Mouse (Mus musculus): ENCODE data around the gene Meis2. TPM values are rescaled to one million over a fixed set of nuclear protein-coding genes. Genes with fewer than 3 reads are reported as not detected.

Gene Meis2
- polyA plus RNA-seq, 1 experiment from 2014 or later = 22.6 TPM

- ATAC-seq (replicated peaks; ENCODE audit: extremely low read depth, insufficient read depth, low FRiP score) = no peak
- no peaks in the 10 kb centered on the region for H3K9me3 ChIP-seq (replicated peaks; ENCODE audit: control insufficient read depth, low read length)
- under 1% methylated on average over 20 of the region's 20 CpGs for whole genome bisulfite sequencing
- H3K27me3 ChIP-seq (ENCODE audit: control insufficient read depth, insufficient read depth, low read length) = no peaks in the 10 kb centered on the region
- H3K4me3 ChIP-seq (ENCODE audit: low read length) = peak overlapping the region; percentile 76
- peak overlapping the region; percentile 76 for H3K9ac ChIP-seq (ENCODE audit: low read length)
- peaks cover 13% of the 10 kb centered on the region; the same call in 1 of the 2 replicates for H3K4me1 ChIP-seq (ENCODE audit: control insufficient read depth, insufficient read depth, low read length)
- H3K27ac ChIP-seq (ENCODE audit: low read length) = peak overlapping the region; percentile 99
- H3K4me2 ChIP-seq (ENCODE audit: low read depth, low read length) = peak overlapping the region; percentile 90
- no peaks in the 10 kb centered on the region for H3K36me3 ChIP-seq (ENCODE audit: control insufficient read depth, insufficient read depth)
Observed at GRCm38 (mm10) chr2:116064521-116064920, 1.1 kb downstream of the Meis2 start.

DNA sequence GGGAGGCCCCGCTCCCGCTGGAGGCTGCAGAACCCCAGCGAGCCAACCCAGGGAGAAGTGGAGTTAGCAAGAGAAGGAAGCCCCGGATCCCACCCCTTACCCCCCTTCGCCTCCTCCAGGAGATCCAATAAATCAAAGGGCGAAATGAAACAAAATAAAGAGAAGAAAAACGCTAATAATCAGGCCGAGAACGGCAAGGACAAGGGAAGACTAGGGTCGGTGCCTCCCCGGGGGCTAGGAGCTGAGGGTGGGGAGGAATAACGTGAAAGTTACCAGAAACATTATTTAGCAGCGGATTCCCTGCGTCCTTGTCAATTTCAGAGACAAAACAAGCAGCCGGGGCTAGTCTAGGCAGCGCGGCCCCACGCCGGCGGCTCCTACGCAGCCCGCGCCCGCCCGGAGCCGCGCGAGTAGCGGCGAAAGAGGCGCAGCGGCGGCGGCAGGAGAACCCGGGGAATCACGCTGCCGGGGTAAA is 1.8 kb downstream of the Meis2 start:
- WGBS = under 1% methylated on average over 37 of the region's 37 CpGs
- no peak for ATAC-seq (replicated peaks; ENCODE audit: extremely low read depth, insufficient read depth, low FRiP score)
- H3K9me3 ChIP-seq (replicated peaks; ENCODE audit: control insufficient read depth, low read length) = no peaks in the 10 kb centered on the region

DNA sequence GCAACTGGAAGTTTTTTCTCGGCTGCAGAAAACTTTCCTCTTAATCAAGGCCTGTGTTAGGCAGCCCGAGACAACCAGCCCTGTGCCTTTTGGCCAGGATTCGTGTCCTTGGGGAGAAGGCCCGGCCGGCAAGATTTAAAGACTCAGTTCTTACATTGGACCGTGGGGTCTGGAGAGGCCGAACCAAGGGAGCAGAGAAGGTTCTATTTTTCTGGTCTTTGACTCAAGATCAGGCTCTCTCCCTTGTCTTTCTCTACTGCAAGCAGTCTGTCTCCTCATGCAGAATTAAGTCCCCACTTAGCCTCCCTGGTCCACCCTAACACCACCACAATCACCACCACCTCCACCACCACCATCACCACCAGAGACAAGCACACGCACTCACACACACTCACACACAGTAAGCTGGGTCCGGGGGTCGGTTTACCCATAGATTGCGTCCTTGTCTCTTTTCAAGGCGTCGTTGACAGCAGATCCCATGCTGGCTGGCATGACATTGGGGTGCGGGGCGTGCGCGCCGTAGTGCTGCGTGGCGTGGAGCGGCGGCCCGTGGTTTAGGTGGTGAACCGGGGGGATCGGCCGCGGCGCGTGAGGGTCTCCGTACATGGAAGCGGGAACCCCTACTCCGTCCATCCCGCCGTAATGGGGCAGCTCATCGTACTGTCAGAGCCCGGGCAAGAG is 2.7 kb downstream of the Meis2 start:
- Histone ChIP-seq H3K9ac (ENCODE audit: low read length) (peak overlapping the region; percentile 76), H3K36me3 (ENCODE audit: control insufficient read depth, insufficient read depth) (0 out of 2 replicates have a peak, but pooled peaks cover 2% of the 10 kb centered on the region), H3K4me2 (ENCODE audit: low read depth, low read length) (peak overlapping the region; percentile 90), H3K9me3 (replicated peaks; ENCODE audit: control insufficient read depth, low read length) (no peaks in the 10 kb centered on the region), H3K27ac (ENCODE audit: low read length) (peak overlapping the region; percentile 99), H3K4me3 (ENCODE audit: low read length) (peak overlapping the region; percentile 76), H3K4me1 (ENCODE audit: control insufficient read depth, insufficient read depth, low read length) (peaks cover 20% of the 10 kb centered on the region), H3K27me3 (ENCODE audit: control insufficient read depth, insufficient read depth, low read length) (no peaks in the 10 kb centered on the region)
- no peak for ATAC-seq (replicated peaks; ENCODE audit: extremely low read depth, insufficient read depth, low FRiP score)
- under 1% methylated on average over 36 of the region's 36 CpGs for WGBS

More for the DNA sequence above, 1.8 kb downstream of the Meis2 start:
- Histone ChIP-seq H3K4me2 (ENCODE audit: low read depth, low read length) (peak overlapping the region; percentile 90), H3K27ac (ENCODE audit: low read length) (peak overlapping the region; percentile 99), H3K9ac (ENCODE audit: low read length) (peak overlapping the region; percentile 76), H3K36me3 (ENCODE audit: control insufficient read depth, insufficient read depth) (no peaks in the 10 kb centered on the region), H3K4me3 (ENCODE audit: low read length) (peak overlapping the region; percentile 76), H3K4me1 (ENCODE audit: control insufficient read depth, insufficient read depth, low read length) (peaks cover 16% of the 10 kb centered on the region; the same call in 1 of the 2 replicates), H3K27me3 (ENCODE audit: control insufficient read depth, insufficient read depth, low read length) (no peaks in the 10 kb centered on the region)

GRCm38 (mm10) chr2:116062251-116062651 is 3.4 kb downstream of the Meis2 start:
- H3K27ac ChIP-seq (ENCODE audit: low read length) = peak overlapping the region; percentile 99
- H3K4me3 ChIP-seq (ENCODE audit: low read length) = peak overlapping the region; percentile 76
- H3K36me3 ChIP-seq (ENCODE audit: control insufficient read depth, insufficient read depth) = 0 out of 2 replicates have a peak, but pooled peaks cover 2% of the 10 kb centered on the region
- peak overlapping the region; percentile 76 for H3K9ac ChIP-seq (ENCODE audit: low read length)
- H3K9me3 ChIP-seq (replicated peaks; ENCODE audit: control insufficient read depth, low read length) = no peaks in the 10 kb centered on the region
- H3K4me2 ChIP-seq (ENCODE audit: low read depth, low read length) = peak overlapping the region; percentile 90
- no peaks in the 10 kb centered on the region for H3K27me3 ChIP-seq (ENCODE audit: control insufficient read depth, insufficient read depth, low read length)
- H3K4me1 ChIP-seq (ENCODE audit: control insufficient read depth, insufficient read depth, low read length) = peaks cover 20% of the 10 kb centered on the region
- no peak for ATAC-seq (replicated peaks; ENCODE audit: extremely low read depth, insufficient read depth, low FRiP score)
- WGBS = under 1% methylated on average over 20 of the region's 20 CpGs

GRCm38 (mm10) chr2:116061401-116062021 is 4.1 kb downstream of the Meis2 start:
- Histone ChIP-seq H3K36me3 (ENCODE audit: control insufficient read depth, insufficient read depth) (0 out of 2 replicates have a peak, but pooled peaks cover 2% of the 10 kb centered on the region), H3K4me2 (ENCODE audit: low read depth, low read length) (peak overlapping the region; percentile 90), H3K27me3 (ENCODE audit: control insufficient read depth, insufficient read depth, low read length) (no peaks in the 10 kb centered on the region), H3K9ac (ENCODE audit: low read length) (peak overlapping the region; percentile 76), H3K4me3 (ENCODE audit: low read length) (peak overlapping the region; percentile 76), H3K9me3 (replicated peaks; ENCODE audit: control insufficient read depth, low read length) (no peaks in the 10 kb centered on the region), H3K4me1 (ENCODE audit: control insufficient read depth, insufficient read depth, low read length) (peaks cover 25% of the 10 kb centered on the region), H3K27ac (ENCODE audit: low read length) (peak overlapping the region; percentile 99)
- under 1% methylated on average over 30 of the region's 30 CpGs for WGBS
- no peak for ATAC-seq (replicated peaks; ENCODE audit: extremely low read depth, insufficient read depth, low FRiP score)

GRCm38 (mm10) chr2:116060701-116061400 is 4.8 kb downstream of the Meis2 start:
- peak overlapping the region; percentile 99 for H3K27ac ChIP-seq (ENCODE audit: low read length)
- H3K4me1 ChIP-seq (ENCODE audit: control insufficient read depth, insufficient read depth, low read length) = peaks cover 32% of the 10 kb centered on the region
- no peaks in the 10 kb centered on the region for H3K27me3 ChIP-seq (ENCODE audit: control insufficient read depth, insufficient read depth, low read length)
- H3K9ac ChIP-seq (ENCODE audit: low read length) = peak overlapping the region; percentile 76
- H3K4me2 ChIP-seq (ENCODE audit: low read depth, low read length) = peak overlapping the region; percentile 90
- H3K36me3 ChIP-seq (ENCODE audit: control insufficient read depth, insufficient read depth) = 0 out of 2 replicates have a peak, but pooled peaks cover 2% of the 10 kb centered on the region
- WGBS = 22% methylated on average over 21 of the region's 21 CpGs
- no peaks in the 10 kb centered on the region for H3K9me3 ChIP-seq (replicated peaks; ENCODE audit: control insufficient read depth, low read length)
- ATAC-seq (replicated peaks; ENCODE audit: extremely low read depth, insufficient read depth, low FRiP score) = no peak
- peak overlapping the region; percentile 76 for H3K4me3 ChIP-seq (ENCODE audit: low read length)

GRCm38 (mm10) chr2:116060210-116060609 is 5.4 kb downstream of the Meis2 start:
- H3K4me3 ChIP-seq (ENCODE audit: low read length) = peak overlapping the region; percentile 76
- peak overlapping the region; percentile 76 for H3K9ac ChIP-seq (ENCODE audit: low read length)
- ATAC-seq (replicated peaks; ENCODE audit: extremely low read depth, insufficient read depth, low FRiP score) = no peak
- H3K4me2 ChIP-seq (ENCODE audit: low read depth, low read length) = peak overlapping the region; percentile 90
- H3K27me3 ChIP-seq (ENCODE audit: control insufficient read depth, insufficient read depth, low read length) = no peaks in the 10 kb centered on the region
- H3K9me3 ChIP-seq (replicated peaks; ENCODE audit: control insufficient read depth, low read length) = no peaks in the 10 kb centered on the region
- H3K4me1 ChIP-seq (ENCODE audit: control insufficient read depth, insufficient read depth, low read length) = peaks cover 32% of the 10 kb centered on the region
- peak overlapping the region; percentile 99 for H3K27ac ChIP-seq (ENCODE audit: low read length)
- WGBS = 38% methylated on average over 19 of the region's 19 CpGs
- 0 out of 2 replicates have a peak, but pooled peaks cover 2% of the 10 kb centered on the region for H3K36me3 ChIP-seq (ENCODE audit: control insufficient read depth, insufficient read depth)

DNA sequence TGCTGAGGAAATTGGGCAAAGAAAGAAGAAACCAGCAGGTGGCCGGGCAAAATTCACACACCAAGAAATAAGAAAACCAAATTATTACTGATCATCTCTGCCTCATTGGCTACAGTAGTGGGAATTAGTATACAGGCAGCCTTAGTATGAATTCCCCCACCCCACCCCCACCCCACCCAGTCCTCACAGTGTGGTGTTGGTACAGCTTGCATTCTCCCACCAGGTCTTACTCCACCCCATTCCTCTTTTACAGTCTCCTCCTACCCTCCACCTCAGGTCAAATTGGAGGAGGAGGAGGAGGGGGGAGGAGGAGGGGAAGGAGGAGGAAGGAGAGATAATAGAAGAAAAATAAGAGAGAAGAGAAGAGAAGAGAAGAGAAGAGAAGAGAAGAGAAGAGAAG is 6.0 kb downstream of the Meis2 start:
- Histone ChIP-seq H3K9me3 (replicated peaks; ENCODE audit: control insufficient read depth, low read length) (no peaks in the 10 kb centered on the region), H3K36me3 (ENCODE audit: control insufficient read depth, insufficient read depth) (0 out of 2 replicates have a peak, but pooled peaks cover 2% of the 10 kb centered on the region), H3K27me3 (ENCODE audit: control insufficient read depth, insufficient read depth, low read length) (no peaks in the 10 kb centered on the region), H3K4me3 (ENCODE audit: low read length) (no peak overlapping the region), H3K9ac (ENCODE audit: low read length) (no peak overlapping the region), H3K4me1 (ENCODE audit: control insufficient read depth, insufficient read depth, low read length) (peaks cover 35% of the 10 kb centered on the region), H3K4me2 (ENCODE audit: low read depth, low read length) (peak overlapping the region; percentile 90), H3K27ac (ENCODE audit: low read length) (peak overlapping the region; percentile 27)
- WGBS = 77% methylated on average over 1 of the region's 1 CpGs
- no peak for ATAC-seq (replicated peaks; ENCODE audit: extremely low read depth, insufficient read depth, low FRiP score)

Measured in heart, embryonic 16.5 days (tissue).